Comparison of ENCODE assay signal across 19 mouse cellular contexts in the genomic region with DNA sequence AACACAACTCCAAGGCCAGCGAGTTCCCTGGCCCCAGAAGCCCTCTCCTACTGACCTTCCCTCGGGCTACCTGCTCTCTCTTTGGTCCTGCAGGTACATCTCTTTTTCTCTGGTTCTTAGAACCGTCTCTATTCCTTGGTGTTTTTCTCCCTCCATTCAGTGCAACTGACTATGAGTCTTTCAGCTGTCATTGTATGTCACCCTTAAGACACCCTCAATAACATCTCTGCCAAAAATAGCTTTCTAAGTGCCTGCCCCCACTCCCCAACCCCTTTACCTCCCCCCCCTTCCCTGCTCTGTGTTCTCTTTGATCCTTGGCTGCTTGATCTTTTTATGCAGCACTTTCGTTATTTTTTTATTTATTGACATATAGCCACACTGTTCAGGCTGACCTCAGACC. TPM values are rescaled to one million over a fixed set of nuclear protein-coding genes. Genes with fewer than 3 reads are reported as not detected.
"Had no signal": no experiment of that assay in that cellular context is flagged by ENCODE, and none has a peak within 500 bp of the region (broad histone marks: within the 10 kb centered on the region; RNA-seq: fewer than 3 reads in every experiment).

No protein-coding gene starts in this region.

- H3K4me3 ChIP-seq: kidney, embryonic 15.5 days; left cerebral cortex, adult 2 months; limb, embryonic 10.5 days; liver, embryonic 15.5 days; midbrain, embryonic 10.5 days; neural tube, embryonic 15.5 days had no signal

- H3K27ac ChIP-seq: kidney, embryonic 15.5 days; left cerebral cortex, adult 2 months; limb, embryonic 10.5 days; liver, embryonic 15.5 days; midbrain, embryonic 10.5 days; neural tube, embryonic 15.5 days had no signal

- ATAC-seq: lung, postnatal 0 days; midbrain, embryonic 16.5 days had no signal

- DNase-seq: kidney, postnatal 14 days; lung, adult 2 months; lung, postnatal 36 days; right cerebral cortex, adult 18-20 months; right cerebral cortex, postnatal 25 days had no signal

RNA-seq across cellular contexts. Expression of gene Avpr1b, which starts 18.6 kb away (rescaled TPM):
- total RNA-seq: left cerebral cortex, adult 2 months; left cerebral cortex, postnatal 14 days; megakaryocyte progenitor cell, adult 5-6 weeks had no signal
- polyA plus RNA-seq: kidney, embryonic 15.5 days; limb, embryonic 10.5 days; limb, embryonic 14.5 days; liver, embryonic 11.5 days; liver, embryonic 15.5 days; lung, adult 2 months; lung, postnatal 0 days; midbrain, embryonic 10.5 days; midbrain, embryonic 16.5 days; neural tube, embryonic 11.5 days; neural tube, embryonic 15.5 days had no signal

RNA-seq across cellular contexts. Expression of gene Ctse, which starts 57.7 kb away (rescaled TPM):
- total RNA-seq: layer of hippocampus, postnatal 14 days had no signal
- polyA plus RNA-seq: limb, embryonic 10.5 days; midbrain, embryonic 10.5 days; midbrain, embryonic 16.5 days; neural tube, embryonic 15.5 days had no signal
